Mouse (Mus musculus): ENCODE measurements around the gene Ccr5.

Gene Ccr5

GRCm38 (mm10) chr9:124138055-124138775 is 16.9 kb downstream of the Ccr5 start:
- CTCF ChIA-PET, result no interaction called here

DNA sequence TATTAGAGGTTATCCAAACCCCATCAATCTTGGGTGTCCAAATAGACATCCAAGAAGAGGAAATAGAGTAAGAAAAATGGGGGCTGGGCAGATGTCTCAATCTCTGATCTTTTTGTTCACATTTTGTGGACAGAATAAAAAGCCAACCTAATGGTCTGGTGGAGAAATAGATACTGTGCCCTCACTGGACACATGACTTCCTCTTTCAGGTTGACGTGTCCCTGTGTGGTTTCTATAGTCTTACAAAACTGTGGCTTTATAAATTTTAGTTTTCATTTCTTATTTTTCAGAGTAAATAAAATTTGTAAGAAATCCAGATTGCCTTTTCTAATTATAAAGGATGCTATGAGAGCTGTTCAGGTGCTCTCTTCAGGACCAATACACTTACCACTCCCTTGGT is 22.3 kb downstream of the Ccr5 start:
- CTCF ChIA-PET, result no interaction called here

DNA sequence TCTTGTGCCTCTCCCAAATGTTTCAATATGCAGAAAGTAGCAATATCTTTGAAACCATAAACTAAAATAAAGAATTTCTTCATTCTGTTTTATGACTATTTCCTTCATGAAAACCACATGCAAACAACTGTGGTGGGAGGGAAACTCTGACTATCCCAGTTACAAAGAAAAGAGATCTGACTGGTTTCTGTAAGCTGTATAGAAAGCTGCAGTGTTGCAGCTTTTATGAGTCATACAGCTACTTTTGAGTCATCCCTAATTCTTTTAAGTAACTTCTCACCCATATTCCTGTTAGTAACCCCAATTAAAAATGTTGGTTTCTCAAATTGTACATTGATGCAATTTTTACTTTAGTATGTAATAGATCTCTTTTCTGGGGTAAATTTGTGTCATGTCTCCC is 25.0 kb downstream of the Ccr5 start:
- CTCF ChIA-PET, result no interaction called here
